Mouse (Mus musculus) cerebellum, postnatal 4 days (tissue): ENCODE data around the gene Ankrd49.
A peak's percentile ranks its signal among the peaks of the same experiment; 100 is the strongest.

ENCODE experiments used
- DNase-seq, 2 experiments: peaks; one replicate each; pipeline ENCODE4 v3.0.0; 2022; ENCODE audit warnings: low spot score in 2 of 2, mixed read lengths in 1 of 2

The Ankrd49 gene

GRCm38 (mm10) chr9:14750901-14751502, 33.7 kb downstream of the Ankrd49 start:
- DNase-seq = peak in 1 of 2 experiments; percentile 4

- DNase-seq = no peak
These were observed 44.3 kb downstream of the Ankrd49 start, which contains the start of gene Piwil4 for GRCm38 (mm10) chr9:14740151-14740924. Gene Piwil4, minus strand, starts transcription at chr9:14740733.

- no peak for DNase-seq
These were observed 45.0 kb downstream of the Ankrd49 start for GRCm38 (mm10) chr9:14739498-14740150.

- peak in 1 of 2 experiments; percentile 6 for DNase-seq
These were observed 53.6 kb downstream of the Ankrd49 start for GRCm38 (mm10) chr9:14730941-14731541.
